Mouse (Mus musculus) intestine, embryonic 14.5 days (tissue): ENCODE data around the gene Dph7. TPM values are rescaled to one million over a fixed set of nuclear protein-coding genes. Genes with fewer than 3 reads are reported as not detected.

ENCODE experiments used
- ATAC-seq: fragments of 200-750 bp; cut with Nextera tagmentation; replicated peaks from 2 replicates; pipeline ENCODE4 v1.8.0; 2017; ENCODE audit warnings: low read depth, moderate number of reproducible peaks, moderate TSS enrichment, moderate library complexity; ENCODE audit not compliant: low FRiP score, low TSS enrichment
- DNase-seq: peaks from one replicate; pipeline ENCODE4 v3.0.0-alpha.2; 2018; ENCODE audit warnings: low spot score
- H3K27ac ChIP-seq: fragments of 300-500 bp; sonication (generic); 2 replicates; pipeline ENCODE4 v1.5.1; 2014; ENCODE audit warnings: low read depth, mild to moderate bottlenecking, control low read depth
- H3K27me3 ChIP-seq: fragments of 300-500 bp; sonication (generic); replicated peaks from 2 replicates; pipeline ENCODE4 v1.6.1; 2014; ENCODE audit warnings: low read length, control low read depth; ENCODE audit not compliant: control insufficient read depth, insufficient read depth
- H3K36me3 ChIP-seq: fragments of 300-500 bp; sonication (generic); 2 replicates; pipeline ENCODE4 v1.6.1; 2014; ENCODE audit warnings: low read length, control low read depth; ENCODE audit not compliant: control insufficient read depth, insufficient read depth
- H3K4me1 ChIP-seq: fragments of 300-500 bp; sonication (generic); replicated peaks from 2 replicates; pipeline ENCODE4 v1.6.1; 2014; ENCODE audit warnings: low read length, control low read depth, mixed read lengths; ENCODE audit not compliant: control insufficient read depth, insufficient read depth
- H3K4me2 ChIP-seq: fragments of 300-500 bp; sonication (generic); 2 replicates; pipeline ENCODE4 v1.6.1; 2014; ENCODE audit warnings: low read length
- H3K4me3 ChIP-seq: fragments of 300-500 bp; sonication (generic); 2 replicates; pipeline ENCODE4 v1.5.1; 2014; ENCODE audit warnings: low read depth, low read length, control low read depth, mixed read lengths
- H3K9ac ChIP-seq: fragments of 300-500 bp; sonication (generic); 2 replicates; pipeline ENCODE4 v1.6.1; 2014; ENCODE audit warnings: mild to moderate bottlenecking, low read length
- H3K9me3 ChIP-seq: fragments of 300-500 bp; sonication (generic); 2 replicates; pipeline ENCODE4 v1.6.1; 2016; ENCODE audit warnings: low read length, control low read depth; ENCODE audit not compliant: control insufficient read depth
- WGBS: fragments of 180-500 bp; shearing (Covaris S2); extraction: QIAGEN DNeasy Blood & Tissue Kit; methylation state at CpG from one replicate; pipeline ENCODE4 v1.1.7; 2014; 5-methylcytosine and 5-hydroxymethylcytosine counted together
- polyA plus RNA-seq: library from polyadenylated mRNA; unstranded; fragments of >200 nt; fragmentation: Nextera tagmentation; extraction: Ambion mirVana; gene quantifications from 2 replicates; pipeline ENCODE4 v1.2.1, GENCODE M21; 2014

Dph7 gene
- 22.9 and 25.6 TPM in 2 replicates for polyA plus RNA-seq

DNA sequence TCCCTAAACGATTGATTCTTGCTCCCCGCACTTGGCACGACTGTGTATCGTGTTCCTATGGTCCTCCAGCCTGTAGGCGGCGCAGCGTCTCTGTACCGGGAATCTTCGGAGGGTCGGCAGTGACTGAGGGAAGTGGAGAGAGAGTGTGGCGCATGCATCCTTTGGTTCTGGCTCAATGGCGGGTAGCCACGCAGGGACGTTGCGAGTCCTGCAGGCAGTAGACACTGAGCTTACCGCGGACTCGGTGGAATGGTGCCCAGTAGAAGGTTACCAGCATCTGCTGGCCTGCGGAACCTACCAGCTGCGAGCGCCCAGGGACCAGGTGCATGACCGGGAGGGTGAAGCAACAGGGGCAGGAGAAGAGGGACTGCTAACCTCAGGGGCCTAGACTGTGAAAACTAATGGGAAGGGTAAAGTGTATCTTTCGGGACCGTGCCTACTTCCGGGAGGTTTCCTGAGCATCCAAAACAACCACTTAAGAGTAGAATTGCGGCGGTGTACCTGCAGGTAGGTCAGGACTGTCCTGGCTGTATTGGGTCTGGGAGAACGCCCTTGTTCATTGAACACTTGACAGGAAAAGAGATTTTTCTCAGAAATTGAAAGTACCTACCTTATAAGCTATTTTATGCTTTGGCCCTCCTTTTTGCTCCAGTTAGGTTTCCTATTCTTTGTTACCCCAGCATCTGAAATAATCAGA, at the start of gene Dph7:
TSS of gene Dph7 (plus strand) at position 97 of the 697 bp plus-strand sequence.
- peak within 1 kb of the TSS; percentile 75 for H3K4me3 ChIP-seq
- no peak within 1 kb of the TSS for H3K27ac ChIP-seq
- H3K9ac ChIP-seq: peak within 1 kb of the TSS; percentile 80
- H3K36me3 ChIP-seq: peaks cover 60% of the 10 kb centered on the region
- peak within 1 kb of the TSS; percentile 60 for H3K4me2 ChIP-seq
- no peaks in the 10 kb centered on the region for H3K9me3 ChIP-seq
- 0 out of 2 replicates have a peak, but pooled peaks cover 7% of the 10 kb centered on the region for H3K4me1 ChIP-seq
- DNase-seq (peak; percentile 96), ATAC-seq (peak; percentile 89)
- no peaks in the 10 kb centered on the region for H3K27me3 ChIP-seq
- 1% methylated on average over 28 of the region's 28 CpGs for WGBS

DNA sequence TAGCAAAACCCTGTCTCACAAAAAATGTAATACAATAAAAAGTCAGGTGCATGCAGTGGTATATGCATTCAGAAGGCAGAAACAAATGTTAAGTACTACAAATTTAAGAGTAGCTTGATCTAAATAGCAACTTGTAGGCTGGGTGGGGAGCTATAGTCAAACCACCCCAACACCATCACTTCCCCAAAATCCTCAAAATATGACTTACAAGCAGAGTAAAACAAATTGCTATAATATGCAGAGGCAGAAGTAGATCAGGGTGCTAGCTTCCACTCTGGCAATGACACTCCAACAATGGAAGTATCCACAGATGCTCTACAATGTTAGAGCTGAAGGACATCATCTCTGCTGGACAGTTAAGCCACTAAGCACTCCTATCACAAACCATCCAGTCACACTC, 49.6 kb upstream of the Dph7 start:
- DNase-seq: no peak

DNA sequence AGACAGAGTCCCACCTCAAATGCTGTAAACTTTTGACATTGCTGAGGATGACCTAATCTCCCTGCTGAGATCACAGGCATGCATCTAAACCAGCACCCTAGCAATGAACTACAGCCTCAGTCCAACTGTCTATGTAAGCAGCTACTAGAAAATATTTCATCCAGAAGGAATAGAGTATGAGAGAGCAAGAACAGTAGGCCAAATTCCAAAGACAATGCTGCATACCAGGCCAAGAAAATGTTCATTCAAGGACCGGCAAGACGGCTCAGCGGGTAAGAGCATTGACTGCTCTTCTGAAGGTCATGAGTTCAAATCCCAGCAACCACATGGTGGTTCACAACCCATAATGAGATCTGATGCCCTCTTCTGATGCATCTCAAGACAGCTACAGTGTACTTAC, 47.4 kb upstream of the Dph7 start:
- ATAC-seq (no peak), DNase-seq (no peak)
- peaks cover 11% of the 10 kb centered on the region for H3K4me1 ChIP-seq
- H3K9me3 ChIP-seq: no peaks in the 10 kb centered on the region
- no peak overlapping the region for H3K4me3 ChIP-seq
- no peak overlapping the region for H3K27ac ChIP-seq
- H3K27me3 ChIP-seq: no peaks in the 10 kb centered on the region
- H3K36me3 ChIP-seq: peaks cover 13% of the 10 kb centered on the region
- H3K9ac ChIP-seq: no peak overlapping the region
- no peak overlapping the region for H3K4me2 ChIP-seq
- 91% methylated on average over 3 of the region's 3 CpGs for WGBS

More for the DNA sequence above, 49.6 kb upstream of the Dph7 start:
- Histone ChIP-seq H3K9ac (no peak overlapping the region), H3K27ac (no peak overlapping the region), H3K9me3 (no peaks in the 10 kb centered on the region), H3K36me3 (peaks cover 13% of the 10 kb centered on the region), H3K4me3 (no peak overlapping the region), H3K27me3 (no peaks in the 10 kb centered on the region), H3K4me1 (peaks cover 5% of the 10 kb centered on the region), H3K4me2 (no peak overlapping the region)
- no peak for ATAC-seq

DNA sequence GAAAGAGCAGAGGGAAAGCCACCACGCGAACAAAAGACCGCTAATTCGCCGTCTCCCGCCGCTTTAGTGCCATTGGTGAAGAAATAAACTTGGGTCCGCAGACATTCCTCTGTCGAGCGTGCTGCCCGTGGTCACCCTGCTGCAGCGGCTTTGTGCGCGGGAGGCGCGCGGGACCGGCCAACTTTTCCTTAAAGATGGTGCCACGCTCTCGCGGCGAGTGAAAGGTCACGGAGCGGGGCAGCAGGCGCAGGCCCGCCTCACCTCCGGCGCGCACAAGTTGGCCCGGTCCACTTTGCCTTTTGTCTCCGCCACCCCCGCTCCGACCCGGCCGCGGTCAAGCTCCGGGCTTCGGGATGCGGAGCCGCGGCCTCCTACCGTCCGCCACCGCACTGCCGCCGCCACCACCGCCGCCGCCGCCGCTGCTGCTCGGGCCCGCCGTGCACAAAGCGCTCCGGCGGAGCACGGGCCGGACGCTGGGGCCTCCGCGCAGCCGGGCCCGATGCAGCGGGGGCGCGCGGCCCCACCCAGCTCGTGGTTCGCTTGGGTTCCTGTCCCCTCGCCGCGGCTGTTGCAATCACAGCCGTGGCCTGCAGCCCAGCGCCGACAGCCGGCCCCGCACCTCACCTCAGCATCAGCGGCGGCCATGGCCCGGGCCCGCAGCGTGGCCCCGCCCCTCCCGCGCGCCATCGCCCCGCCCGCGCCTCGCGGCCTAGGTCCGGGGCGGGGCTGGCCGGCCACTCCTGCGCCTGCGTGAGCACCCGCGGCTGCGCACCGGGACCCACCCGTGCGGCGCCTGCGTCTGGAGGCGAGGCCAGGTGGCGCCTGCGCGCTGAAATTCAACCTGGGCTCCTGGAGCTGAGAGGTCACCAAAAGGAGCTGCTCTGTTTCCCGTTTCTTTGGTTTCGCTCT, 43.0 kb upstream of the Dph7 start, which contains the start of gene Ehmt1:
TSS of gene Ehmt1 (minus strand) at position 685 of the 909 bp plus-strand sequence.
- peak; percentile 97 for ATAC-seq
- H3K27ac ChIP-seq: peak within 1 kb of the TSS; percentile 95
- no peaks in the 10 kb centered on the region for H3K36me3 ChIP-seq
- peak within 1 kb of the TSS; percentile 61 for H3K4me2 ChIP-seq
- no peaks in the 10 kb centered on the region for H3K27me3 ChIP-seq
- H3K9me3 ChIP-seq: no peaks in the 10 kb centered on the region
- H3K4me1 ChIP-seq: peaks cover 11% of the 10 kb centered on the region
- H3K9ac ChIP-seq: peak within 1 kb of the TSS; percentile 98
- DNase-seq: peak; percentile 88
- under 1% methylated on average over 98 of the region's 112 CpGs for WGBS
- peak within 1 kb of the TSS; percentile 94 for H3K4me3 ChIP-seq

DNA sequence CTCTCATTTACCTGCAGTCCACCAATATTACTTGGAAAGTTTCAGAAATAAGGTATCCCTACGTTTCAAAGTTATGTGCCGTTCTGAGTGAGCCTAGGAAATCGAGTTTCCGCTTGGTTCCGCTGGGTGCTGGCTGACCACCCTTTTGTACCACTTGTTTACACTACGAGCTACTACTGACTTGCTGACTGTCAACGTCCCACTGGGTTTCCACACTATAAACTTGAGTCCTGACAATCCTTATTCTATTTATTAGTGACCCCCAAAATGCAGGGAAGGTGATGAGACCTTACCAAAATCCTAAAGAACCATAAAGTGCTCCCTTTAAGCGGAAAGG, 42.4 kb upstream of the Dph7 start:
- WGBS: 11% methylated on average over 8 of the region's 8 CpGs
- peak overlapping the region; percentile 94 for H3K4me3 ChIP-seq
- no peaks in the 10 kb centered on the region for H3K36me3 ChIP-seq
- ATAC-seq (peak; percentile 57), DNase-seq (no peak)
- H3K4me1 ChIP-seq: peaks cover 11% of the 10 kb centered on the region
- peak overlapping the region; percentile 61 for H3K4me2 ChIP-seq
- no peaks in the 10 kb centered on the region for H3K27me3 ChIP-seq
- H3K9ac ChIP-seq: peak overlapping the region; percentile 98
- no peaks in the 10 kb centered on the region for H3K9me3 ChIP-seq
- H3K27ac ChIP-seq: peak overlapping the region; percentile 95

DNA sequence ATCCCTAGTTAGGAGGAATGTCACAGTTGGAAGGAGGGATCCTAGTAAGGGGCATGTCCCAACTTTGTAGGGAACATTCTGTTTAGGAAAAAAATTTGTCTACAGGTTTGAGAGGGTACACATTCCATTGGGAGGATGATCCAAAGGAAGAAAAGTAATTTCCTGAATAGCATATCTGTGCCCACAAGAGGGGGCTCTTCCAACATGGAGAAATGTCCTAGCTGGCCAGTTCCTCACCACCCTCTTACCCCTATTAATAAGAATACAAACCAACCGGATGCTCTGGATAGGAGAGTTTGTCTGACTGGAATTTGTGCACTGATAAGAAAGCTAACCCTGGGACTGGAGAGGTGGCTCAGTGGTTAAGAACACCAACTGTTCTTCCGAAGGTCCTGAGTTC, 38.6 kb upstream of the Dph7 start:
- Histone ChIP-seq H3K36me3 (no peaks in the 10 kb centered on the region), H3K27ac (no peak overlapping the region), H3K9ac (no peak overlapping the region), H3K27me3 (no peaks in the 10 kb centered on the region), H3K9me3 (no peaks in the 10 kb centered on the region), H3K4me1 (no peaks in the 10 kb centered on the region; the same call in 1 of the 2 replicates), H3K4me2 (no peak overlapping the region), H3K4me3 (no peak overlapping the region)
- 52% methylated on average over 2 of the region's 2 CpGs for WGBS
- no peak for DNase-seq
- ATAC-seq: no peak

DNA sequence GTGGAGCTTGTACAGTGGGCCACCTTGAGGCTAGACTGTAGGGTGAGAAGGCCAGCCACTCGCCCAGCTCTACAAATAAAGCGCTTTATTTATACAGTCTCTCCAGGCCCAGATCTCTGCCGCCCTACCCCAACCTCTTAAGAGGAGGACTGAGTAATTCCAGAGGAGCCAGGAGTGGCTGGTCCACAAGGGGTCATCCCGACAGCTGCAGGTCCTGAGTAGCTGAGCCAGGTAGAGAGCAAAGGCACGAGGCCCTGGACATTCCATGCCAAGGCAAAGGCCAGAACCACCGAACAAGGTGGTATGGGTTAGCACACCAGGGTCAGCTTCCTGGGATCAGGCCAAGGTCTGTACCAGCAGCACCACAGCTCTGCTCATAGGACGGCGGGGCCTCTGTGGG, 36.9 kb upstream of the Dph7 start:
- ATAC-seq: no peak
- WGBS: 84% methylated on average over 8 of the region's 8 CpGs

DNA sequence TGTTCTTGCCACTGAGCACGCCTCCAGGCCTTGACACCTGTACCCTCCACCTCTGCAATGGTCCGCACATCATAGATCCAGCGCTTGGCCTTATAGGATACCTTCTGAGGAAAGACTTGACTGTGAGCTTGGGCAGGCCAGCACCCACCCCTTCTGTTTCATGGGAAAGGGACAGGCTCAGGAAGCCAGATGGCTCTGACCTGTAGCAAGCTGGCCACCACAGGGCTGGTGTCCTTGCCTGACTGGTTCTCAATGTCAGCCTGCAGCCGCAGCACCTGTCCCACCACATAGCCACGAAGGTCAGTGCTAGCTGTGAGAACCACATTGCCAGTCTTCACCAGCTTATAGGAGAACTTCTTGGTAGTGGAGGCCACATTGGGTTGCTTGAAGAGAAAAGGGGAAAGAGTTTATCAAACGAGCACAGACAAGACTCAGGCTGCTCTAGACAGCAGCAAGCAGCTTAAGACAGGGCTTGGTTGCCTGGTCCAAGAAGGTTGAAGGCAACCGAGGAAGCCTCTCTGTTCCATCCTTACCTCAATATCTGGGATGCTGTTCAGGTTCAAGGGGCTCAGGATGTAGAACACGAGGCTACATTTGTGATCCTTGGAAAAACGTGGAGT, 35.7 kb upstream of the Dph7 start:
- 87% methylated on average over 9 of the region's 9 CpGs for WGBS
- no peak overlapping the region for H3K4me3 ChIP-seq
- ATAC-seq (no peak), DNase-seq (no peak)
- no peaks in the 10 kb centered on the region for H3K27me3 ChIP-seq
- no peaks in the 10 kb centered on the region for H3K9me3 ChIP-seq
- H3K27ac ChIP-seq: no peak overlapping the region
- no peak overlapping the region for H3K4me2 ChIP-seq
- H3K36me3 ChIP-seq: no peaks in the 10 kb centered on the region
- no peaks in the 10 kb centered on the region; the same call in 1 of the 2 replicates for H3K4me1 ChIP-seq
- no peak overlapping the region for H3K9ac ChIP-seq

More for the DNA sequence above, 36.9 kb upstream of the Dph7 start:
- H3K4me3 ChIP-seq: no peak overlapping the region
- no peak overlapping the region for H3K27ac ChIP-seq
- no peak overlapping the region for H3K4me2 ChIP-seq
- H3K9ac ChIP-seq: no peak overlapping the region
- no peak for DNase-seq
- H3K4me1 ChIP-seq: no peaks in the 10 kb centered on the region; the same call in 1 of the 2 replicates
- no peaks in the 10 kb centered on the region for H3K27me3 ChIP-seq
- H3K36me3 ChIP-seq: no peaks in the 10 kb centered on the region
- no peaks in the 10 kb centered on the region for H3K9me3 ChIP-seq
